Mouse (Mus musculus) layer of hippocampus, postnatal 10 days (tissue): ENCODE measurements around the gene Gm21746. TPM values are rescaled to one million over a fixed set of nuclear protein-coding genes. Genes with fewer than 3 reads are reported as not detected.
"Not testable (repeated sequence)": the region's sequence is repeated elsewhere in the genome, so short reads cannot be mapped to it uniquely, and the experiment has no call there.

ENCODE experiments used
- DNase-seq, 2 experiments: peaks; one replicate each; pipeline ENCODE4 v3.0.0; 2021; ENCODE audit warnings: low spot score in 2 of 2
- long read RNA-seq: library from polyadenylated mRNA; stranded (forward); transcript quantifications from one replicate; pipeline ENCODE4 v2.0.0, GENCODE M21; 2023
- total RNA-seq, 2 experiments: library from RNA; stranded (reverse); gene quantifications; 2 replicates each; pipeline ENCODE4 v1.2.3; 2021

The Gm21746 gene
- total RNA-seq, result not detected
- long read RNA-seq, result 0 reads

GRCm38 (mm10) chrY:6237895-6238294, at the start of gene Gm21746:
Gm21746 (minus strand) TSS chrY:6237995.
- not testable (repeated sequence) for DNase-seq

GRCm38 (mm10) chrY:6266798-6267197, 29.0 kb upstream of the Gm21746 start, which contains the start of gene Gm20873:
Gm20873 (plus strand) TSS chrY:6267098.
- DNase-seq, result not testable (repeated sequence)

Other genes starting within 250 kb of the Gm21746 start
- gene Gm20873, start 29.1 kb upstream of the Gm21746 start, total RNA-seq, result not detected